Mouse (Mus musculus): ENCODE data around the gene Zbtb43. TPM values are rescaled to one million over a fixed set of nuclear protein-coding genes. Genes with fewer than 3 reads are reported as not detected.

Zbtb43 gene
- 9.9 and 10.2 TPM in 2 replicates for polyA plus RNA-seq (2012; rRNA removed)

DNA sequence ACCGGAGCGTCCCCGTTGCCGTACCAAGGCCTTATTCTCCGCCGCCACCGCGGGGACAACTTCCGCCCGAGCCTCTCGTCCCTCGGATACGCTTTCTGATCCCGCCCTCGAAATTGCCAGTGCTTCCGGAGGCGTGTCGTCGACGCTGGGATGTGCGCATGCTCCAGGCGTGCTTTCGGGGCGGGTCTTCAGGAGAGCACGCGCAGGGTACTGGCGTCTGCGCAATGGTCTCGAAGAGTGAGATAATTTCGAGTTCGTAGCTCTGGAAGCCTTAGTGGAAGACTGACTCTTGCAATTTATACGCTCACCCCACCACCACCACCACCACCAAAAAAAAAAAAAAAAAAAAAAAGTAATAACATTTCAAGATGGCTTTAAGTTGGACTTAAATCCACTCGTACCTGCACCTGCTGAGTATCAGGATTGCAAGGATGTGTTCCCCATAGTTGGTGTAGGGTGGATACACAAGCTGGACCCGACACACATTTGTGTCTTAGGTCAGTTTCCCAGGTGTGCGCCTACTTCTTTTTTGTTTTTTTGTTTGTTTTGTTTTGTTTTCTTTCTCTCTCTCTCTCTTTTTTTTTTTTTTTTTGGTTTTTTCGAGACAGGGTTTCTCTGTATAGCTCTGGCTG is at the start of gene Zbtb43:
Gene Zbtb43 (minus strand): TSS at position 94 of the 632 bp plus-strand sequence.
- no peak for DNase-seq (ENCODE audit: low read depth)

DNA sequence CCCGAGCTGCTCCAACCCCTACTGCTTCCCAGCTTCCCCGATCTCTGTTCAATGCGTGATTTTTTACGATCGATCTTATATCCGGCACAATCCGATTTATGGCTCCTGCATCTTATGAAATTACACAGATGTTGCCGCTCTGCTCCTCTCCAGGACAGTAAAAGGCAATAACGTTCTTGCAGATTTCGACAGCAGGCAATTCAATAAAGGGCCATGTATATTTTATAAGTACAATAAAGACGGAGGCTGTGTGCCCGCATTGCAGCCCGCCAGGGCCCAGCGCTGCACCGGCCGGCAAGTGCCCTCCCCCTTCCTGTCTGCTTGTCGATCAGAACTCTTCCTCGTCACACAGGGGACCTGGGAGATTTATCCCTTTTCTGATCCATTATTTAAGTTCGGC is 47.5 kb upstream of the Zbtb43 start:
- DNase-seq (ENCODE audit: low read depth) = no peak

DNA sequence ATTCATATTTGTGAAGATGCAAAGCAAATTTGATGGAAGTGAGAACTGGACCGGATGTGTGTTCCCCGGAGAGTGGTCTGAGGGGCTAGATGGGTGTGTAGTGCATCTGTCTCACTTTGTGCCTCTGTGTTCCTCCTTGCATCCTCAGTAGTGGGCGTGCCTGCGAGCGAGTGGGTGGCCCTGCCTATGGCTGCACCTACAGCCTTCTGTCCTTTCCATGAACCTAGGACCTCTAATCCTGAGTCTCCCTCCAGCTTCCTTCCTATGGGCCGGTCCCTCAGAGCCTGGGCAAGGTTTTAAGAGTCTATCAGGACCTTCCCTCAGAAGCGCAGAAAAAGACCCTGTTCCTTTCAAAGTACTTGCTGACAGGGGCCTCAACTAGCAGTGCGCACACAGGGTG is 47.1 kb upstream of the Zbtb43 start:
- DNase-seq (ENCODE audit: low read depth) = no peak

DNA sequence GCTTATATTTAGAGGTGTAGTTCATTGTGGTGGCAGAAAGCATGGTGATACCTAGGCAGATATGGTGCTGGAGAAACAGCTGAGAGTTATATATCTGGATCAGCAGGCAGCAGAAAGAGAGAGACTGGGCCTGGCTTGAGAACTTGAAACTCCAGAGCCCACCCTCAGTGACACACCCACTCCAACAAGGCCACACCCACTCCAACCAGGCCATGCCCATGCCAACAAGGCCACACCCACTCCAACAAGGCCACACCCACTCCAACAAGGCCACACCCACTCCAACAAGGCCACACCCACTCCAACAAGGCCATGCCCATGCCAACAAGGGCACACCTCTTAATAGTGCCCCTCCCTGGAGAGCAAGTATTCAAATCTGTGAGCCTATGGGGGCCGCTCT is 42.4 kb upstream of the Zbtb43 start:
- DNase-seq (ENCODE audit: low read depth) = no peak

DNA sequence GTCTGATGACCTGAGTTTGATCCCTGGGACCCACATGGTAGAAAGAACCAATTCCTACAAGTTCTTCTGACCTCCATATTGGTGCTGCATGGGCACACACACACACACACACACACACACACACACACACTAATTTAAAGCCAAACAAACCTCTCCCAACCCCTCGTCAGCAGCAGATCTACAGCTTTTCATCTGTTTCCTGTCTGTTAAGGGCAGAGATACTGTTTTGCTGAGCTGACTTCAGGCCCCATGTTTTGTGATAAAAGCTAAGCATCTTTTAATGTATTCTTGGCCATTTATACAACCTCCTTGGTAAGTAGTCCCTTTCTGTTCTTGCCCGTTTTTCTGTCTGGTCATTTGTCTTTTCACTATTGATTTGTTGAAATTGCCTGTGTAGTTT is 34.2 kb upstream of the Zbtb43 start:
- no peak for DNase-seq (ENCODE audit: low read depth)

DNA sequence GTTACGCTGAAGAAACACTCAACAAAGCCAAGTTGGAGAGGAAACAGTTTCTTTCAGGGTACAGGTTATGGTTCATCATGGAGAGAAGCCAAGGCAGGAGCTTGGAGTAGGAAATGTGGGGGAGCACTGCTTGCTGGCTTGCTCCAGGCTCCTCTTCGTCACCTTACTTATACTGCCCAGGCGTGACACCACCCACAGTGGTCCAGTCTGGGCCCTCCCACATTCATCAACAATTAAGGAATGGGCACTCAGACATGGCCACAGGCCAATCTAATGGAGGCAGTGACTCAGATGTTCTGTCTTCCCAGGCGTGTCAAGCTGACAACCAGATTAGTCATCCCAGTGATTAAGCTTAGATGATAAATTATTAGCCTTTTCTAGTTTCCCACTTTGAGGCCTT is 29.9 kb upstream of the Zbtb43 start:
- peak; percentile 47 for DNase-seq (ENCODE audit: low read depth)

DNA sequence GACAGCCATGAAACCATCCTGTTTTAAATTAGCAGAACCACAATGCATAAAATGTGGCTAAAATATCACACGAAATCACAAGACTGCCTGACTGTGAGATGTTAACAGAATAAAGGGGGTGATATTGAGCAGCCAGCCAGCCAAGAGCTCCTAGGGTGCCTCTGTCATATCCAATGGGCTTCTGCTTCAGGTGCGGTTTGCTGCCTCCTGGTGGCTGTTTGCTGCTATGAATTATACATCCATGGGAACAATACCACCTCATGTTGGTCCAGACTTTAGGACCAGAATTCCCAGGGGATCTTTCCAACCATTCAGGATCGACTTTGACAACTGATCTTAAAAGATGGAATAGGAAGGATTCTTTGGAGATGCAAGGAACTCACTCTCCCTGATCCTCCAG is 27.3 kb upstream of the Zbtb43 start:
- DNase-seq (ENCODE audit: low read depth) = no peak

DNA sequence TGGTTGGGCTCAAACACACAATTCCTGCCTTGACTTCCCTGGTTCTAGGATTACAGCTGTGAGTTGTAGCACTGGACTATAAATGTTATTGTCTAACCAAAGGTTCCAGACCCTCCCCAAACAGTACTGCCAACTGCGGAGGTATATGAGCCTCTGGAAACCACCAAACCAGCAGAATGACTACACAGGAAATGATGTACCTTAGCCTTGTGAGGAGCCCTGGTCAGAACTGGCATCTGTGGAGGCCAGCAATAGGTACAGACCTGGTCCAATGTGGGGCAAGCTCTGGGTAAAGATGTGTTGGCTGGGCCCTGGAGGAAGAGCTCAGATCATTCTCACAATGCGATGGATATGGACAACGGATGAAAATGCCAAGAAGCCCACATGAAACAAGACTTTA is 23.7 kb upstream of the Zbtb43 start:
- DNase-seq (ENCODE audit: low read depth) = no peak

DNA sequence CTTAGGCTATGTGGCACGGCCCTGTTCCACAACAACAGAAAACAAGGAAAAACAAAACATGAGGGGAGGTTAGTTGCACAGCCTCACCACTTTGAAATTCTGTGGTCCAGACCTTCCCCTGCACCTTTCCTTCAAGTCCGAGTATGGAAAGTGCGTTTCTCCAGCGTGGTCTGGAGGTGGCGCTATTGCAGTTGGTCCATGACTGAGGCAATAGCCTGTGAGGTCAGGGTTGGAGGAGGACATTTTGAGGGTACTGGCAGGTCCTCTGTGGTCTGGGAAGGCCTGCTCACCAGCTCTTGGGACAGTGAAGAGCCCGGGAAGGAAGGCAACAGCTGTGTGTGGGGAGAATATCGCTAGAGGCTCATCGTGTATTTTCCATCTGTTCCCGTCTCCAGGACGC is 21.2 kb upstream of the Zbtb43 start:
- no peak for DNase-seq (ENCODE audit: low read depth)

DNA sequence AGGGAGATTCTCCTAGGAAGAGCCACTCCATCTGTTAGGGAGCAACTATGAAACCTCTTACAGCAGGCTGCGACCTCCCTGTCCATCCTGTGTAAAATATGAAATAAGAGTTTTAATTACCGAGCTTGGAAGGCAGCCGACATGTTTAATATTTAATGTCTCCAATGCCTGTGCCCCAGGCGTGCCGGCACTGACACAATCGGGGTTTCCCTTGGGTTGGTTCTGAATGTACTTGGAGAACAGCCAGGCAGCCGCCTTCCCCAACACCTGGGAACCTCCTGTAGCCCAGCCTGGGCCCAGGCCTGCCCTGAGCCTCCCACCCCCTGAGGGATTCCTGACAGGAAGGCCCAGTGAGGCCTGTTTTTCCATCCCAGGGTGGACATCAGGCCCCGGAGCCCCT is 19.0 kb upstream of the Zbtb43 start:
- no peak for DNase-seq (ENCODE audit: low read depth)

DNA sequence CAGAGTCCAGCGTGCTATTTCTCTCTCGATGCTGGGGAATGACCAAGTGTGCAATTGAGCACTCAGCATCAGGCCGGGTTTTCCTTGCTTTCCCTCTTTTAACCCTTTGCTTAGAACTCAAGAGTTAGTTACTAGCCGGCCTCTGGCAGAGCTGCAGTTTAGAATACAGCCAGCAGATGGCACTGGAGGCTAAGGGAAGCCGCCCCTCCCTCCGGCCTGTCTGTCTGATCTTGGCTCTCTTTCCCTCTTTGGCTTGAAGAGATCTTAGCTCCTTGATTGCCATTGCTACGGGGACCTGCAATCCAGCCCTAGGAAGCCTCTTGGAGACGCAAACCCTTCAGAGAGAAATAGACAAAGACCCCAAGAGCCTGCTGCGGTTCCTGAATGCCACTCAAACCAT is 18.5 kb upstream of the Zbtb43 start:
- DNase-seq (ENCODE audit: low read depth) = no peak

DNA sequence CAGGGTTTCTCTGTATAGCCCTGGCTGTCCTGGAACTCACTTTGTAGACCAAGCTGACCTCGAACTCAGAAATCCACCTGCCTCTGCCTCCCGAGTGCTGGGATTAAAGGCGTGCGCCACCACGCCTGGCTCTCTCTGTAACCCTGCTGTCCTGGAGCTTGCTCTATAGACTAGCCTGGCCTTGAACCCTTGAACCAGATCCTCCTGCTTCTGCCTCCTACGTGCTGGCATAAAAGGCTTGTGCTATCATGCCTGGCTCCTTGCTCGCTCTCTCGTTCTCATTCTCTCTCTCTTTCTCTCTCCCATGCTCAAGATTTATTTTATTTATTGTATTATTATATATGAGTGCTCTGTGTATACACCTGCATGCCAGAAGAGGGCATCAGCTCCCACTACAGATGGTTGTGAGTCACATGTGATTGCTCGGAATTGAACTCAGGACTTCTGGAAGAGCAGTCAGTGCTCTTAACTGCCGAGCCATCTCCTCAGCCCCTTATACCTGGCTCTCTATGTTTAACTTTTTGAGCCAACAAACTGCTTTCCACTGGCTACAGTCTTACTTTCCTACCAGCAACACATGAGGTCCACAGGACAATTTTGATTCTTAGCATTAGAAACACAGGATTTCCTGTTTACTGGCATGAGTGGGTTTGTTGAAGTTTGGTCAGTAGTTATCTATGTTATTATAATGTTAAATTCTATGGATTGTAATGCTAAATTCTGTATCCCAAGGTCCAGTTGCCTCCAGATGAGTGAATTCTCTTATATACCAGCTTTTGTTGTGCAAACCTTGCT is 9.8 kb upstream of the Zbtb43 start:
- no peak for DNase-seq (ENCODE audit: low read depth)

DNA sequence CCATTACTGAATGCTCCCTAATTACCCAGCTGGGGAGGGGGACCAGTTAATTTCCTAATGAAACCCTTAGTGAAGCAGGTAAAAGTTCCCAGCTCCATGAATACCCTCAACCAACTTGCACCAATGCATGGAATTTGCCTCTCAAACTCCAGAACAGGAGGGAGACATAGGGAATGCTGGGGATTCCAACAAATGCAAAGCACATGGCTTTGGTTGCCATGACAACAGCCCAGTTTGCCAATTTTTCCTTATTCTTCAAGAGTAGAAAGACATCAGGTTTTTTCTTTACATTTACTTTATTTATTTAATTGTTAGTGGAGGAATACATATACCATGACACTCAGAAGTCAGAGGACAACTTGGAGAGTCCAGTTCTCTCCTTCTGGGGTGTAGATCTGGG is 7.6 kb upstream of the Zbtb43 start:
- no peak for DNase-seq (ENCODE audit: low read depth)

DNA sequence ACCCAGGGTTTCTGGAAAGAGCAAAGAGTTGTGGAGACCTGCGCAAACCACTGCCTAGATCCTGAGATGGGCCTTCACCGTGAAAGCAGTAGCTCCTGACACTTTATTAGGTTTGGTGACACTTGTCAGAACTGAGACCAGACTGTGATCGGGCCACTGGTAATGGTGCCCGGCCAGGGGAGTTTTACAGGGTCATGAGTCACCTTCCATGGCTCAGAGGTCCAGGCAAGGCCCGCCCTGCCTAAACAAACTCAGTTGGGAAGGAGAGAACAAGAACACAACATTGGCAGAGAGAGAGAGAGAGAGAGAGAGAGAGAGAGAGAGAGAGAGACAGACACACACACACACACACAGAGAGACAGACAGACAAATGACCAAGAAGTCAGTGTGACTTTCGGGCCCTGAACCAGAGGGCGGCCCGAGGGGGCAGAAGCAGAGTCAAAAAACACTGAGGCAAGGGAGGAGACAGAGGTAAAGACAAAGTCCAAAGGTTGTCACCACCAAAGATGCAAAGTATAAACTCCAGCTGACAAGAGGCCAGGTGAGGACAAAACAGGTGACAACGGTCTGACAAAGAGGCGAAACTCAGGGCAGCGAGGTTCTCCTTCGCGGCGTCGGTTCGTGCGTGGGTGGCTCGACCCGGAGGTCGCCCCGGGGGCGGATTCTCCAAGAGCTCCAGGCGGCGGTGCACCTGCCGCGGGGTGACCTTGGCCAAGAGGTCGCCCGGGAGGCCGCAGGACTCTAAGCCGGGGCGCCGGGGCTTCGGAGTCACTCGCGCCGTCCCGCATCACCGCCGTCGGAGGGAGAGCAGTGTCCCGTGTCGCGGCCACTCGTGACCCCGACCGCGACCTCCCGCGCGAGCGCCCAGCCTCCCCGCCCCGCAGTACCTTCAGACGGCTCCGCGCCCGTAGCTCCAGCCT is 553 bp downstream of the Zbtb43 start:
- no peak for DNase-seq (ENCODE audit: low read depth)

DNA sequence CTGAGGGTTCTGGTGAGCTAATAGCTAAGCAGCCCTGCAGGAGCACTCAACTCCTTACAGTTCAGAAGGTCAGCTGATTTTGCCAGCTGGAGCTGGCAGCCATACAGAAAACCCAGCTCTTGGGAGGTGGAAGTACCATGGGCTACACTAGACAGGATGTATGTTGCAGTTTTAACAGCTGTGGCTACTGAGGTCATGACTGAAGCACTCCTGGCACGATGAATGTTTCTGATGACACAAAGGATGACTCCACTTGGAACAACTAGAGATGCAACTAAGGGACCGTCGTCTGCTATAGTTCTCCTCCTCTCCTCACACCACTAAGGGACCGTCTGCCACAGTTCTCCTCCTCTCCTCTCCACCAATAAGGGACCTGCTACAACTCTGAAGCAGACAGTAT is 2.4 kb downstream of the Zbtb43 start:
- DNase-seq (ENCODE audit: low read depth) = no peak

DNA sequence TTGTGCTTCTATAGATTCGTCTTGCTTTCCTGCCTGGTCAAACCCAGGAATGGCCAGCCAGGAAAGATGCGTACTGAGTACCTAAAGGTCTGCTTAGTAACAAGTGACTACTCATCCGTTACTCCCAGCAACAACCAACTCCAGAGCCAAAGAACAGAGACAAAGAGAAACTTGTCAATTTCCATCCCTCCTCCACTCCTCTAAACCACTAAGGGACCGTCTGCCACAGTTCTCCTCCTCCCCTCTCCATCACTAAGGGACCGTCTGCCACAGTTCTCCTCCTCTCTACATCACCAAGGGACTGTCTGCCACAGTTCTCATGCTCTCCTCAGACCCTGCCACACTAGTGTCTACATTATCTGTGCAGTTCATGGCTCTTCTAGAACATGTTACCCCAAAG is 3.1 kb downstream of the Zbtb43 start:
- no peak for DNase-seq (ENCODE audit: low read depth)

DNA sequence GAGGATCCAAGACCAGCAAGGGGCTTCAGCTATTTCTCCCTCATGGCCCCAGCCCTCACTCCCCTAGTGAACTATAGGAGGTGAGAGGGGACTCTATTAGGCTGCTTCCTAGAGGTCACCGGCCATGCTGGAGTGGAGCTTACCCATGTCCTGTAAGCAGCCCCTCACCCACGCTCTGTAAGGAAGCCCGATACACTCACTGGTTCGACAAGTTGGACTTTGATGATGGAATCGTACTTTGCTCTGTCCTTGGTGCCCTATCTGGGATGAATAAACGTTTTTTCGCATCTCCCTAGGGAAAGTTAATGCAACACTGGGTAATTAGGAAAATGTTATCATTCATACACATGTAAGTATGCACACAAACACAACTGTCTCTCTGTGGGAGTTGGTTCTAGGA is 6.3 kb downstream of the Zbtb43 start:
- no peak for DNase-seq (ENCODE audit: low read depth)

DNA sequence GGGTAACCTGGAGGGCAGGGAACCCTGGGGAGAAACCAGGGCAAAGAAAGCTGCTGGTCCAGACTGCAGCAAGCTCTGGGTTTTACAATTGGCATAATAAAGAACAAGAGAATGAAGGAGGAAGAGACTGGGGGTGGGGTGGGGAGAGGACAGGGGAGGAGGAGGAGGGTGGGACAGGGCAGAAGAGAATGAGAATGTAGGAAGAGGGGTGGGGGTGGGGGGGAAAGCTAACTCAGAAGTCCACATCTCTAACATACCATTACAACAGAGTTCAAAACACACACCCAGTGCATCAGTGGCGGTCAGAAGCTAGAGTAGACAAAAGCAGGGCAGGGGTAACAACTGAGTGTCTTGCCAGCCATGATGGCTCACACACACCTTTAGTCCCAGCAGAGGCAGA is 7.3 kb downstream of the Zbtb43 start:
- DNase-seq (ENCODE audit: low read depth) = no peak

DNA sequence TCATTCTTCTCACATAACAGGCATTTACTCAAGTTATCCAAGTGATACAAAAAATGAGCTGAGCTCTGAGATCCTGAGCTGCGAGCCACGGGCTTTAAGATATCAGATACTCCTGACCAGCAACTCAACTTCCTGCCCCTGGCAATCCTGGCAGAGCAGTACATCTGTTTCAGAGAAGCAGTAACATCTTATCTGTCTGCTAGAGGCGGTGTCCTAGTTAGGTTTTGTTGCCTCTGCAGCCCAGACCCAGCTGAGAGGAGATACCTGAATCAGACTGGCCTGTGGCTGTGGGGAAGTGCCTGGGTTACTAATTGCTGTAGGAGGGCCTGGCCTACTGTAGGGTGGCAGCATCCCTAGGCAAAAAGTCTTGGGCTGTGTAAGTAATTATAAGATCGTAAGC is 8.7 kb downstream of the Zbtb43 start:
- no peak for DNase-seq (ENCODE audit: low read depth)

DNA sequence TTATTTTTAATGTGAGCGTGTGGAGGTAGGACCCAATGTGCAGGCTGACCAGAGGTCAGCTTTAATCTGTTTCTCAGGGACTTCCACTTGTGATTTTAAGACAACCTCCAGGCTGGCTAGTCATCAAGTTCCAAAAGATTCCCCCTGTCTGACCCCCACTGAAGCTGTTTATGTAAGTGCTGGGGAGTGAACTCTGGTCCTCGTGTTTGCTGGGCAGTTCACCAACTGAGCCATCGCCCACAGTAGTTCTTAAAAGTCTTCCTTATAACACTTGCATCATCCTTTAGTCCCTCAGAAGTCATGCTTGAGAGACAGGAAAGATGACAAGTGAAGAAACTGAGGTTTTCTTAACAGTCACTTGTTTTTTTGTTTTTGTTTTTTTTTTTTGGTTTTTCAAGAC is 11.7 kb downstream of the Zbtb43 start:
- no peak for DNase-seq (ENCODE audit: low read depth)

DNA sequence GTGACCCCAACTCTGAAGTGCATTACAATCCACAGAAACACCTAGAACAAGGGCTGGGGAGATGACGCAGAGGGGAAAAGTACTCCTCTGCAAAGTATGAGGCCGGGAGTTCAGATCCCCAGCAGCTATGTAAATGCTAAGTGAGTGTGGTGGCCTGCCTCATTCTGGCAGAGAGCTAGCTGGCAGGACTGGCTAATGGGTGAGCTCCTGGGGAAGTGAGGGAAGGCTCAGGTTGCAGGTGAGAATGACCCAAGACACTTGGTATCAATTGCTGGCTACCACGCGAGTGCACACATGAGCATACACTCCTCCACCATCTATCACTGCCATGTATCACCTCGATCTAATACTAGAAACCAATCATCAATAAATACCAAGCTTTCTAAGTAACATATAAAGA is 12.1 kb downstream of the Zbtb43 start:
- no peak for DNase-seq (ENCODE audit: low read depth)

DNA sequence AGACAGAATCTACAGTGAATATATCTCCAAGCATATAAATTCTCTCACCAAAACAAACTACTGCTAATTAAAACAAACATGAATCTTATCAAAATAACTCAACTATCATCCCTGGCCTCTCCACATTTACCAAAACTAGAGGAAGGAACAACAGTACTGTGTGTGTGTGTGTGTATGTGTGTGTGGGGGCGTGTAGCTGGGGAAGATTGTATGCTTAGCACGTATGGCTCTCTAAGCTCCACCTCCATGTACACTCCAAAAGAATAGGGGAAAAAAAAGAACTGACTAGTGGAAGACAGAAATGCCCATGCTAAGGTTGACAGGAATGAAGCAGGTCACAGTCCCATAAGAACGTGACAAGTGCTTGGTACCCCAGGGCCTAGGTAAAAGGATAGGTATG is 13.0 kb downstream of the Zbtb43 start:
- DNase-seq (ENCODE audit: low read depth) = no peak

DNA sequence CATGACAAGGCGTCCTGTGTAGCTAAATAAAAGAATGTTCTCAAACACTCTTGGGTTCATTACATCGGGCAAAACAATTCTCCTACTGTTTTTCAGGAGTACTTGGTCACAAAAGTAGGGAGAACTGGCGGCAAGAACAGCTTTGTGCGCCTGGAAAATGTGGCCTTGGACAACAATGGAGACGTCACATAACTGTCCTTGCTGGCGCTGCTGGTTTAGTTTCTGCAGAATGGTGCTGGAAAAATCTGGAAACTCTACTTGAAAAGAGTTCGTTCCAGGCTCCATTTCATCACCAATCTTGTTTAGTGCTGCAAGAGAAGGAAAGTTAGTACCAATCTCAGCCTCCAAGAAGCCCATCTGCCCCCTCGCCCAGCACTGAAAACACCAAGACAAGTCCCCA is 13.5 kb downstream of the Zbtb43 start:
- DNase-seq (ENCODE audit: low read depth) = no peak
